Mouse (Mus musculus) stomach, postnatal 0 days (tissue): ENCODE measurements around the gene Nup133. TPM values are rescaled to one million over a fixed set of nuclear protein-coding genes. Genes with fewer than 3 reads are reported as not detected.

Experiments used
- ATAC-seq: fragments of 200-750 bp; cut with Nextera tagmentation; 2 replicates; pipeline ENCODE4 v1.8.0; 2017; ENCODE audit not compliant: low FRiP score, low TSS enrichment
- DNase-seq: peaks from one replicate; pipeline ENCODE4 v3.0.0-alpha.2; 2016; ENCODE audit warnings: low spot score
- H3K27ac ChIP-seq: fragments of 300-500 bp; sonication (generic); replicated peaks from 2 replicates; pipeline ENCODE4 v1.5.1; 2014; ENCODE audit warnings: mild to moderate bottlenecking, control low read depth
- H3K27me3 ChIP-seq: fragments of 300-500 bp; sonication (generic); 2 replicates; pipeline ENCODE4 v1.6.1; 2014; ENCODE audit warnings: low read length; ENCODE audit not compliant: control insufficient read depth, insufficient read depth
- H3K36me3 ChIP-seq: fragments of 300-500 bp; sonication (generic); 2 replicates; pipeline ENCODE4 v1.6.1; 2014; ENCODE audit warnings: low read length, mixed read lengths; ENCODE audit not compliant: control insufficient read depth, insufficient read depth
- H3K4me1 ChIP-seq: fragments of 300-500 bp; sonication (generic); replicated peaks from 2 replicates; pipeline ENCODE4 v1.6.1; 2014; ENCODE audit warnings: antibody characterized with exemption; ENCODE audit not compliant: control insufficient read depth, insufficient read depth
- H3K4me2 ChIP-seq: fragments of 300-500 bp; sonication (generic); replicated peaks from 2 replicates; pipeline ENCODE4 v1.6.1; 2014; ENCODE audit warnings: low read depth, mild to moderate bottlenecking, control low read depth, moderate library complexity
- H3K4me3 ChIP-seq: fragments of 300-500 bp; sonication (generic); 2 replicates; pipeline ENCODE4 v1.5.1; 2014; ENCODE audit warnings: low read depth, low read length, control low read depth
- H3K9ac ChIP-seq: fragments of 300-500 bp; sonication (generic); 2 replicates; pipeline ENCODE4 v1.6.1; 2014; ENCODE audit warnings: mild to moderate bottlenecking, low read length, control low read depth, mixed read lengths
- H3K9me3 ChIP-seq: fragments of 300-500 bp; sonication (generic); 2 replicates; pipeline ENCODE4 v1.6.1; 2016; ENCODE audit warnings: low read length; ENCODE audit not compliant: control insufficient read depth
- CTCF ChIP-seq: IDR thresholded peaks from 2 replicates; pipeline ENCODE4 v1.5.1; 2016; ENCODE audit warnings: antibody characterized with exemption, low read depth, mild to moderate bottlenecking, moderate library complexity
- EP300 ChIP-seq: optimal IDR thresholded peaks from 2 replicates; pipeline ENCODE3; 2016; ENCODE audit warnings: antibody characterized with exemption
- WGBS: fragments of 180-500 bp; shearing (Covaris S2); extraction: QIAGEN DNeasy Blood & Tissue Kit; methylation state at CpG from one replicate; pipeline ENCODE4 v1.1.7; 2014; 5-methylcytosine and 5-hydroxymethylcytosine counted together
- polyA plus RNA-seq: library from polyadenylated mRNA; unstranded; fragments of >200 nt; fragmentation: Nextera tagmentation; extraction: Ambion mirVana; gene quantifications from 2 replicates; pipeline ENCODE4 v1.2.1, GENCODE M21; 2015

The Nup133 gene
- polyA plus RNA-seq, 1 experiment from 2014 or later = 8.5 TPM

DNA sequence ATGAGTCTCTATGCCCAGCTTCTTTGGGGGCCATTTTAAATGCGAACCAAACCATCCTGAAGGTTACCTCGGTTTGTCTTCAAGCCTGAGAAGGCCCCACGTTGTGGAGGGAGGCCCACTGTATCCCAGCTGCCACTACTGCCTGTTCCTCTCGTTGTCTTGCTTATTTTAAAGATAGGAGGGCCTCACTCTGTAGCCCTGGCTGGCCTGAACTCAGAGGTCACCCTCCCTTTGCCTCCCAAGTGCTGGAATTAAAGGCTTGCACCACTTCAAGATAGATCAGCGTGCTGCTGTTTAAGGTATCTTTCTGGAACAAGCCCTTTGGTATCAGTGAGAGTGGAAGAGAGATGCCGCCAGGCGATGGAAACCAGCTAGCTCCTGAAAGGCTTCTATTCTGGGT lies 40.1 kb upstream of the Nup133 start:
- Histone ChIP-seq H3K9ac (no peak overlapping the region), H3K4me2 (no peak overlapping the region), H3K9me3 (no peaks in the 10 kb centered on the region), H3K36me3 (no peaks in the 10 kb centered on the region), H3K27ac (peak overlapping the region; percentile 58), H3K27me3 (no peaks in the 10 kb centered on the region), H3K4me1 (peaks cover under 1% of the 10 kb centered on the region; the same call in 1 of the 2 replicates), H3K4me3 (no peak overlapping the region)
- 45% methylated on average over 7 of the region's 7 CpGs for WGBS
- no peak for ATAC-seq
- TF ChIP-seq EP300 = no peak
- TF ChIP-seq CTCF = no peak
- no peak for DNase-seq

DNA sequence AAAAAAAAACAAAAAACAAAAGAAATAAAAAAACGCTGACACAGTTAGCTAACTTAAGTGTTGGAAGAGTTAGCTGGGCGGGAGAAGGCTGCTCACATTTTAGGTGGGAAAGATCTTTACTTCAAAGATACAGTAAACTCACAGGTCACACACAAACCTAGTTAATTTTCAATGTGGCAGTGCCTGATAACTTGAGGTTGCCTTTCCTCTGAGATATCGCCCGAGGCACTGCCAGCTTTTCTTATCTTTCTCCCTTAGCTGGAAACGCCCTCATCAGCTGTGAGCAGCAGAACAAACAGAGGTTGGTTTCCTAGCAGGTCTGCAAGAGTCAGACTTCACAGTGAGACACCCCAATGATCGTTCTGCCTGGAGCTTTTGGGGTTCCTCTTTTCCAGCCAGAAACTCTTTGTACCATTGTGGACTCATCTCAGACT lies 39.6 kb upstream of the Nup133 start:
- no peak for TF ChIP-seq EP300
- no peak for TF ChIP-seq CTCF

DNA sequence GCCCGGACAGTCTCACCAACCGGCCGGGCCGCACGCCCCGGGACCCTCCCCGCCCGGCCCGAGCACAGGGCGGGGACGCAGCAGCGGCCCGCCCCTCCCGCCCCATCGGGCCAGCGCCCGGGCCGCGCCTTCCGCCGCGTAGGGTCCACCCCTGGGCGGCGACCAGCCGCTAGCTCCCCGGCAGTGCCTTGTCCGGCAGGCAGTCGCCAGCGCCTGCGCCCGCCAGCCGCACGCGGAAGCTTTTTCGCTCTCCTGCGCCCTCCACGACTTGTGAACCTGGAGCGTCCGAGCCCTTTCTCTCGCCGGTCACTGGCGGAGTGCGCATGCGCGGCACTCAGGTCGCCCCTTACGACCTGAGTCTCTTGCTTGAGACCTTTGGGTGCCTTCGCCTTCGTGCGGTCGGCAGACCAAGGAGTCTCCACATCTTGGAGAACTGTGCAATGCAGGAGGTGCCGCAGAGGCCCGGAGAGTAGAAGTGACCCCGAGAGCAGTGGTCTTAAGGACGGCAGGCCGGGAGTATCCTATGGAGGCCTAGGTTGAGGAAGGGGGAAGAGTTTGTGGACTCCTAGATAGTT lies 33.8 kb upstream of the Nup133 start, which contains the start of gene Abcb10:
Gene Abcb10 (minus strand): TSS at position 297 of the 575 bp plus-strand sequence.
- DNase-seq (peak; percentile 92), ATAC-seq (peak; percentile 97)
- Histone ChIP-seq H3K4me3 (peak within 1 kb of the TSS; percentile 86), H3K4me1 (no peaks in the 10 kb centered on the region), H3K27me3 (no peaks in the 10 kb centered on the region), H3K4me2 (peak within 1 kb of the TSS; percentile 95), H3K27ac (peak within 1 kb of the TSS; percentile 91), H3K36me3 (no peaks in the 10 kb centered on the region), H3K9ac (peak within 1 kb of the TSS; percentile 81), H3K9me3 (no peaks in the 10 kb centered on the region)
- TF ChIP-seq EP300 (no peak), CTCF (peak; percentile 27; the same call in 1 of the 2 replicates)
- under 1% methylated on average over 43 of the region's 56 CpGs for WGBS

More for the DNA sequence above, 39.6 kb upstream of the Nup133 start:
- H3K4me1 ChIP-seq = no peaks in the 10 kb centered on the region
- H3K4me2 ChIP-seq = no peak overlapping the region
- peak overlapping the region; percentile 58 for H3K27ac ChIP-seq
- H3K36me3 ChIP-seq = no peaks in the 10 kb centered on the region
- H3K9me3 ChIP-seq = no peaks in the 10 kb centered on the region
- DNase-seq (peak; percentile 82), ATAC-seq (peak; percentile 67)
- no peak overlapping the region for H3K9ac ChIP-seq
- H3K4me3 ChIP-seq = no peak overlapping the region
- no peaks in the 10 kb centered on the region for H3K27me3 ChIP-seq
- WGBS = 36% methylated on average over 6 of the region's 6 CpGs

DNA sequence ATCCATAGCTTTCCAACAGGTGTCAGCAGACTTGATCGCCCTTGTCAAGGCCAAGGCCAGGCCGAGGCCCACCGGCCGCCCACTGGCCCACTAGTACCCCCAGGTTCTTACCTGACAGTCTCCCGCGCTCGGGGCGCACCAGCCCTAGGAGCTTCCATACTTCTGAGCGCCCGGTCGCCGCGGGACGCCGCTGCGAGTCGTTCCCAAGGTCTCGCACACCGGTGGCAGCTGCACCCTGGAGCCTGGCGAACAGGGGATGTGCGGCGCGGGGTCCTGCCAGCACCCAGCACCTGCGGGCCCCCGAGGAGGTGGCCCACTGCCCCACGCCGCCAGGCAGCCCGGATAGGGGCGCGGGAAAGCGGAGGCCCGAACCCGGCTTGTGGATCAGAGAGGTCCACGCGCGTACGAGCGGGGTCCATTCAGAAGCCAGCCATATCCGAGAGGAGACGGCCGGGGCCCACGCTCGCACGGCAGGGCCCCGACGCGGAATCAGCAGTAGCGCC lies 33.3 kb upstream of the Nup133 start:
- no peaks in the 10 kb centered on the region for H3K36me3 ChIP-seq
- DNase-seq = no peak
- peak overlapping the region; percentile 95 for H3K4me2 ChIP-seq
- H3K27me3 ChIP-seq = no peaks in the 10 kb centered on the region
- under 1% methylated on average over 48 of the region's 48 CpGs for WGBS
- peak overlapping the region; percentile 91 for H3K27ac ChIP-seq
- H3K4me1 ChIP-seq = no peaks in the 10 kb centered on the region
- peak overlapping the region; percentile 81 for H3K9ac ChIP-seq
- H3K4me3 ChIP-seq = peak overlapping the region; percentile 86
- no peaks in the 10 kb centered on the region for H3K9me3 ChIP-seq
- no peak; the same call in 1 of the 2 replicates for ATAC-seq
- TF ChIP-seq EP300 = no peak
- TF ChIP-seq CTCF = no peak

DNA sequence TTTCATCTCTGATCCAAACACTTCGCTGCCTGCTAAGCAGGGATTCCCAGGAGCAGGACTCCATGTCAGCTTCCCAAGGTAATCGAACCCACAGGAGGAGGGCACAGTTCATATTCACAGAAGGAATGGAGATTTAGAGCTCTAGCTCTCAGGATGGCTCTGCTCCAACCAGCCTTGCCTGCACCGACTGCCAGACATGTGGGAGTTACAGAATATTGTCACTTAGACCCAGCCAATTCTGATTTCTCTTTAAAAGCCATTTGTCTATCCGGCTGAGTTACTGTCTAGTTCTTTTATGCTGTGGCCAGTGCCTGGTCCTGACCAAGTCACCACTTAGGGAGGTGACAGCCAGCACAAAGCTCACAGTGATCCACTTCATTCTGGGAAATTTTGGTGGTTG lies 32.6 kb upstream of the Nup133 start:
- no peak for ATAC-seq
- H3K9ac ChIP-seq = no peak overlapping the region; the same call in 1 of the 2 replicates
- peak overlapping the region; percentile 86; the same call in 1 of the 2 replicates for H3K4me3 ChIP-seq
- WGBS = 19% methylated on average over 4 of the region's 4 CpGs
- DNase-seq = no peak
- no peaks in the 10 kb centered on the region for H3K9me3 ChIP-seq
- H3K4me1 ChIP-seq = no peaks in the 10 kb centered on the region
- H3K27me3 ChIP-seq = no peaks in the 10 kb centered on the region
- H3K36me3 ChIP-seq = no peaks in the 10 kb centered on the region
- TF ChIP-seq EP300 (no peak), CTCF (no peak)
- H3K4me2 ChIP-seq = peak overlapping the region; percentile 95
- no peak overlapping the region for H3K27ac ChIP-seq

DNA sequence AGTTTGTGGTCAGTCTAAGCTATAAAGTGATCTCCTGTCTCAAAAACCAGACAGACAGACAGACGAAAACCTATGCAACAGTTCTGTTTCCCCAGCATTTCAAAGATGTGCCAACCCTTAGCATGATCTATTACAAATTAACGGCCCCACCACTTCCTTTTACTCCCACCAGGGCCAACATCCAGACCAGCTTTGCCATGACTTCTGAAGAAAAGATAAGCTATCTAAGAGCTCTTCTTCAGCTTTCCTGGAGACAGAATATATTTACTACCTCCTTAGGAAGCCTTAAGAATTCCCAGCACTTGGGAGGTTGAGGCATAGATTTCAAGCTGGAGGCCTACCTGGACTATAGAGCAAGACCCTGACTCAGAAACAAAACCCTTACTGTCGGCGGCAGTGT lies 31.2 kb upstream of the Nup133 start:
- Histone ChIP-seq H3K27ac (no peak overlapping the region), H3K4me2 (no peak overlapping the region), H3K9ac (no peak overlapping the region), H3K36me3 (no peaks in the 10 kb centered on the region), H3K9me3 (no peaks in the 10 kb centered on the region), H3K4me1 (no peaks in the 10 kb centered on the region), H3K27me3 (no peaks in the 10 kb centered on the region), H3K4me3 (no peak overlapping the region)
- WGBS = 72% methylated on average over 4 of the region's 4 CpGs
- DNase-seq (no peak), ATAC-seq (no peak)
- TF ChIP-seq CTCF (no peak), EP300 (no peak)
